Mouse (Mus musculus): Measurements from ENCODE around the gene Dmrtc1a. TPM values are rescaled to one million over a fixed set of nuclear protein-coding genes. Genes with fewer than 3 reads are reported as not detected.
"Not testable (repeated sequence)": the region's sequence is repeated elsewhere in the genome, so short reads cannot be mapped to it uniquely, and the experiment has no call there.

Gene Dmrtc1a
- 0.31 and 0.81 TPM in 2 replicates for polyA plus RNA-seq (2014; fragmentation: Nextera tagmentation; extraction: Ambion mirVana)

DNA sequence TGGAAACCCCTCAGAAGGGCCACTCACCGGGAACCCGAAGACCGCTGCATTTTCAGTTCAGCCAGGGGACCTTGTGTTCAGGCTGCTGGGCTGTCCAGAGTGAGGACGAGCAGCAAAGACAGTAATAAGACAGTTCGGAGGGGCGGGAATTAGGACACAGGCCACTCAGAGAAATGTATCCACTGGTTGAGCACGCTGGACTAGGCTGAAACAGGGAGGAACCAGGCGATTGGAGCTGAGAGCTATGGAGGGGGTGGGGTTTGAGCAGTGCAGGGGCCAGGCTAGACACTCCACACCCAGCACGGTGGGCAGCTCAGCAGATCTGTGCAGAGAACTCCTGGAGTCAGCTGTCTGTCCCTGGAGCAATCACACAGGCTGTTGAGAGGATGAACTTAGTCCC is at the start of gene Dmrtc1a, which contains the start of gene 1700011M02Rik:
Gene Dmrtc1a (minus strand): TSS at position 101 of the 400 bp plus-strand sequence.
Gene 1700011M02Rik (plus strand): TSS at position 319 of the 400 bp plus-strand sequence.
- WGBS: 80% methylated on average over 6 of the region's 9 CpGs

DNA sequence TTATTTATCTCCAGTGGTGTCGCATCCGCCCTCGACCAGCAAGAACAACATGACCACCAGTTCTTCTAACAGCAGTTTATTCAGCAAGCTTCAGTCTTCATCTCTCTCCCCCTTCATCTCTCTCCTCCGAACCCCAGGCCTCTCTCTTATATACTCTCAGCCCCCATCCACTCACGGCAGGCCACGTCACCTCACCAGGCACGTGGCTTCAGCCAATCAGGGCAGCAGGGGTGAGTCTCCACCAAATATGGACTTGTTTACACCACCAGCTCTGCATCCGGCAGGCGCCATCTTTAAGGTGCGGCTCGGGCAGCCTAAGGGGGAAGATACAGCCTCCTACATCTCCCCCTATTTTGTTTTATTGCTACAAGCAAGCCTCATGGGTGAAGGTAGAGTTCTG is 41.6 kb upstream of the Dmrtc1a start:
- not testable (repeated sequence) for H3K9me3 ChIP-seq (ENCODE audit: control insufficient read depth, low read length); H3K4me2 ChIP-seq (ENCODE audit: low read depth); H3K36me3 ChIP-seq (ENCODE audit: control insufficient read depth, insufficient read depth, low read length); ATAC-seq (ENCODE audit: insufficient read depth, low FRiP score, low TSS enrichment); H3K9ac ChIP-seq (ENCODE audit: low read length); H3K27me3 ChIP-seq (ENCODE audit: control insufficient read depth, insufficient read depth, low read length); H3K27ac ChIP-seq (ENCODE audit: low read depth, low read length); H3K4me3 ChIP-seq (ENCODE audit: low read depth, low read length); H3K4me1 ChIP-seq (ENCODE audit: control insufficient read depth, insufficient read depth, low read length); DNase-seq (ENCODE audit: low spot score)
- 89% methylated on average over 11 of the region's 11 CpGs for WGBS

More for the DNA sequence above, at the start of gene Dmrtc1a, which contains the start of gene 1700011M02Rik:
- H3K9me3 ChIP-seq (ENCODE audit: control insufficient read depth, low read length); H3K27me3 ChIP-seq (ENCODE audit: control insufficient read depth, insufficient read depth, low read length); H3K4me3 ChIP-seq (ENCODE audit: low read depth, low read length); H3K9ac ChIP-seq (ENCODE audit: low read length); H3K36me3 ChIP-seq (ENCODE audit: control insufficient read depth, insufficient read depth, low read length); H3K27ac ChIP-seq (ENCODE audit: low read depth, low read length); ATAC-seq (ENCODE audit: insufficient read depth, low FRiP score, low TSS enrichment); DNase-seq (ENCODE audit: low spot score); H3K4me2 ChIP-seq (ENCODE audit: low read depth); H3K4me1 ChIP-seq (ENCODE audit: control insufficient read depth, insufficient read depth, low read length): not testable (repeated sequence)

DNA sequence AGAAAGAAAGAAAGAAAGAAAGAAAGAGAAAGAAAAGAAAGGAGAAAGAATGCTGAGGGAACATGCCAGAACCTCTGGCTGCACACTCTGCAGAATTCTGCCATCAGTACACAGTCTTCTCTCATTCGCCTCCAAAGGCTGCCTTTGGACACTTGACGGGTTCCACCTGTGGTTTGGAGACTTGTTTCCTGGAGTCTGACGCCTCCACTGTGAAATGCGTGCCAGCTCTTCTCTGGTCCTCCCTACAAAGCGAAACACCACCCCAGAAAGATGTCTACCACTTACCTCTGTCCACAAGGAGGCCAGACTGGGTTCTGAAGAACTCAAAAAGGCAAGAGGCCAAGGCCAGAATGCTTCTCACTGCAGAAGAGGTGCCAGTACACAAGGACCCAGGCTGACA is 28.3 kb upstream of the Dmrtc1a start:
- H3K4me1 ChIP-seq (ENCODE audit: control insufficient read depth, insufficient read depth, low read length): no peaks in the 10 kb centered on the region
- 86% methylated on average over 5 of the region's 5 CpGs for WGBS
- H3K9me3 ChIP-seq (ENCODE audit: control insufficient read depth, low read length): no peaks in the 10 kb centered on the region
- DNase-seq (ENCODE audit: low spot score): no peak
- peaks cover 6% of the 10 kb centered on the region; the same call in 1 of the 2 replicates for H3K27me3 ChIP-seq (ENCODE audit: control insufficient read depth, insufficient read depth, low read length)
- no peak overlapping the region for H3K4me2 ChIP-seq (ENCODE audit: low read depth)
- ATAC-seq (ENCODE audit: insufficient read depth, low FRiP score, low TSS enrichment): no peak
- H3K4me3 ChIP-seq (ENCODE audit: low read depth, low read length): no peak overlapping the region
- H3K27ac ChIP-seq (ENCODE audit: low read depth, low read length): no peak overlapping the region
- no peaks in the 10 kb centered on the region for H3K36me3 ChIP-seq (ENCODE audit: control insufficient read depth, insufficient read depth, low read length)
- H3K9ac ChIP-seq (ENCODE audit: low read length): no peak overlapping the region

- Histone ChIP-seq H3K27ac (ENCODE audit: low read depth, low read length) (no peak overlapping the region), H3K9me3 (ENCODE audit: control insufficient read depth, low read length) (no peaks in the 10 kb centered on the region), H3K4me2 (ENCODE audit: low read depth) (peak overlapping the region; percentile 43), H3K4me3 (ENCODE audit: low read depth, low read length) (no peak overlapping the region; the same call in 1 of the 2 replicates), H3K4me1 (ENCODE audit: control insufficient read depth, insufficient read depth, low read length) (no peaks in the 10 kb centered on the region), H3K9ac (ENCODE audit: low read length) (no peak overlapping the region), H3K36me3 (ENCODE audit: control insufficient read depth, insufficient read depth, low read length) (no peaks in the 10 kb centered on the region), H3K27me3 (ENCODE audit: control insufficient read depth, insufficient read depth, low read length) (peaks cover 6% of the 10 kb centered on the region; the same call in 1 of the 2 replicates)
- peak; percentile 29; the same call in 1 of the 2 replicates for ATAC-seq (ENCODE audit: insufficient read depth, low FRiP score, low TSS enrichment)
- DNase-seq (ENCODE audit: low spot score): peak; percentile 9
- WGBS: 61% methylated on average over 7 of the region's 8 CpGs
These were observed 25.9 kb upstream of the Dmrtc1a start for GRCm38 (mm10) chrX:102934395-102934764.

DNA sequence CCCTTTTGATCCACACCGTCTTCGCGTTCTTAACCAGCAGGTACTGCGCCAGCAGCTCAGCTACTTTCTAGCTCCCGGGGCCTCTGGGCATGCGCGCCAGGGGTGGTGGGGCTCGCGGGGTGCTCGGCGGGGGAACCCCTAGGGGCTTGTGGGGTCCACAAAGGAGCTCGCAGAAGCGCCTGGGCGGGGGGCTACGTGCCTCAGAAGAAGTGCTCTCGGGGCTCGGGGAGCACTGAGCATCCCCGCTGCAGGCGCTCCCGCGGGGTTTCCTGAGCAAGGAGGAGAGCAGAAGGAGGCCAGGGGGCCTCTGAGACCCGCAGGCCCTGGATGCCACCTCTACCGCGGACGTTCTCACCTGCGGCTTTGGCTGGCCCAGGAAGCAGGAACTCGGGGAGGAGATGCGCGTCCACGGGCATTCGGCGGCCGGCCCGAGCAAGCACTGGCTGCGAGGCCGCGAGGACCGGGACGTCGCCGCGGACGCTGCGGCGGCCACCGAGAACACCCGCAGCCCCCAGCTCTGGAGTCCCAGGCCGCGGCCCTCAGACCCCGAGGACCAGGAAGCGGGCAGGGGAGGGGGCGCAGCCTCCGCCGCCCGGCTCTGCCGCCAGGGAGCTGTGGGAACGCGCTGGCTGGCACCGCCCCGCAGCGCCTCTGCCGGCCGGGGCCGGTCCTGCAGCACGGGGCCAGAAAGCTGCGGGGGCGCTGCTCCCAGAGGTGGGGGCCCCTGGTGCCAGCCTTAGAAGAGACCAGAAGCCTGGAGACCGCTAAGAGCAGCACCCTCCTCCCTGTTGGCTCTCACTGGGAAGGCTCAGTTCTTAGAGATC is 25.3 kb upstream of the Dmrtc1a start:
- Histone ChIP-seq H3K9me3 (ENCODE audit: control insufficient read depth, low read length) (no peaks in the 10 kb centered on the region), H3K4me1 (ENCODE audit: control insufficient read depth, insufficient read depth, low read length) (no peaks in the 10 kb centered on the region), H3K27ac (ENCODE audit: low read depth, low read length) (no peak overlapping the region), H3K36me3 (ENCODE audit: control insufficient read depth, insufficient read depth, low read length) (no peaks in the 10 kb centered on the region), H3K4me2 (ENCODE audit: low read depth) (peak overlapping the region; percentile 43), H3K9ac (ENCODE audit: low read length) (peak overlapping the region; percentile 53), H3K4me3 (ENCODE audit: low read depth, low read length) (peak overlapping the region; percentile 54), H3K27me3 (ENCODE audit: control insufficient read depth, insufficient read depth, low read length) (peaks cover 6% of the 10 kb centered on the region; the same call in 1 of the 2 replicates)
- ATAC-seq (ENCODE audit: insufficient read depth, low FRiP score, low TSS enrichment) (peak; percentile 83), DNase-seq (ENCODE audit: low spot score) (peak; percentile 76)
- WGBS: 20% methylated on average over 42 of the region's 68 CpGs

DNA sequence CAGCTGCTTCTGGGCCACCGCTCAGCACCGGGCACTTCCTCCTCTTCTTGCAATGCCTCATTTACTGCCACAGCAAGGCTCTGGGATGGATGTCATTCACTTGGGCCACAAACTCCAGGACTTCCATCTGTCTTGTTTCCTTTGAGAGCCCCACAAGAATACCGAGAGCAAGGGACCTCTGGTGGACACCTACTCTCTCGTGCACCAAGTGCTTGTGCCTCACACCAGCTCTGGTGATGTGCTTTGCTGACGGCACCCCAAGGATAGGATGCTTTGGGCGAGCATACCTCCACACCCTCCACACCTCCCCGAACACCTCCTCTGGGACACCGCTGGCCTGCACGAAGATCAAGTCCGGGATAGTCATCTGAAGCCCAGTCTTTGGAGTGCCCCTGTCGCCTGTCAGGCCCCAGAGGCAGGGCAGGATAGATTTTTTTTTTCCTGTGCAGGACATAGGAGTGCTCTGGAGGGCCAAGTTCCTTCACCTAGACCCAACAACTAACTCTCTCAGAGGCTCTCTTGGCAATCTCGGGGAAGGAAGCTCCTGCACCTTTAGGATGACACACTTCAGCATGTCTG is 24.6 kb upstream of the Dmrtc1a start:
- peaks cover 6% of the 10 kb centered on the region; the same call in 1 of the 2 replicates for H3K27me3 ChIP-seq (ENCODE audit: control insufficient read depth, insufficient read depth, low read length)
- peak overlapping the region; percentile 53 for H3K9ac ChIP-seq (ENCODE audit: low read length)
- WGBS: 48% methylated on average over 12 of the region's 12 CpGs
- H3K9me3 ChIP-seq (ENCODE audit: control insufficient read depth, low read length): no peaks in the 10 kb centered on the region
- no peaks in the 10 kb centered on the region for H3K36me3 ChIP-seq (ENCODE audit: control insufficient read depth, insufficient read depth, low read length)
- ATAC-seq (ENCODE audit: insufficient read depth, low FRiP score, low TSS enrichment): no peak
- no peak overlapping the region for H3K27ac ChIP-seq (ENCODE audit: low read depth, low read length)
- no peak for DNase-seq (ENCODE audit: low spot score)
- H3K4me2 ChIP-seq (ENCODE audit: low read depth): peak overlapping the region; percentile 43
- H3K4me1 ChIP-seq (ENCODE audit: control insufficient read depth, insufficient read depth, low read length): no peaks in the 10 kb centered on the region
- peak overlapping the region; percentile 54 for H3K4me3 ChIP-seq (ENCODE audit: low read depth, low read length)

DNA sequence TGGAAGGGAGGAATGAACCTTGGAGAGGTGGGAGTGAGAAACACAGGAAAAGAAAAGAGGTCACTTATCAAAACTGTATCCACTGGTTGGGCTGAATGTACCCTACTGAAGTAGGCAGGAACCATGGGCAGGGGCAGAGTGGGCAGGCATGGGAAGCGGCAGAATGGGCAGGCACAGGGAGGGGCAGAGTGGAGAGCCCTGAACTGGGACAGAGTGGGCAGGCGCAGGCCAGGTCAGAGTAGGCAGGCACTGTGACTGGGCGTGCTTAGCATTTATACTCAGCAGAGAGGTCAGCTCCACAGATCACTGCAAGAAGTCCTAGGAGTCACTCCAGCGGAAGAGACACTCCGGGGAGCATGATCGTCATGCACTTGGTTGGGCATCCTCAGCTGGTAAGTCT is 19.6 kb upstream of the Dmrtc1a start, which contains the start of gene 1700018G05Rik:
Gene 1700018G05Rik (plus strand): TSS at position 301 of the 400 bp plus-strand sequence.
- ATAC-seq (ENCODE audit: insufficient read depth, low FRiP score, low TSS enrichment); H3K27me3 ChIP-seq (ENCODE audit: control insufficient read depth, insufficient read depth, low read length); H3K4me1 ChIP-seq (ENCODE audit: control insufficient read depth, insufficient read depth, low read length); H3K27ac ChIP-seq (ENCODE audit: low read depth, low read length); H3K36me3 ChIP-seq (ENCODE audit: control insufficient read depth, insufficient read depth, low read length); H3K4me3 ChIP-seq (ENCODE audit: low read depth, low read length); DNase-seq (ENCODE audit: low spot score); H3K9me3 ChIP-seq (ENCODE audit: control insufficient read depth, low read length); H3K9ac ChIP-seq (ENCODE audit: low read length); H3K4me2 ChIP-seq (ENCODE audit: low read depth): not testable (repeated sequence)
- WGBS: 83% methylated on average over 4 of the region's 6 CpGs

DNA sequence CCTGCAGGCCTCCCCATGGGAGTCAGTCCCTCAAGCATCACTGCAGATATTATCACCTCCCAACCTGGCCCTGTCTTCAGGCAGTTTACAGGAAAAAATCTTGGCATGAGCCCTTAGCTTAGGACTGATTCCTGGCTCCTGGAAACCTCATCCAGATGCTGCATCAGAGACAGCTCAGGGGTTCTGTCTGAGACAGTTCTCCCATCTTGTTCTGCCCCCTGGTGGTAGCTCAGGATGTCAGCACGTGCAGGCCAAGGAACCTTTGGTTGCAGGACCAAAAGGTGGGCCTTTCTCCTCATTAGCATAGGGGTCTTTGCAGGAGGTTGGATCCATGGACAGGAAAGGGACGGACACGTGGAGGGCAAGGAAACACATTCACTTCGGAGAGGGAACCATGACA is 18.2 kb upstream of the Dmrtc1a start:
- DNase-seq (ENCODE audit: low spot score): peak; percentile 13
- H3K4me1 ChIP-seq (ENCODE audit: control insufficient read depth, insufficient read depth, low read length); H3K27ac ChIP-seq (ENCODE audit: low read depth, low read length); H3K36me3 ChIP-seq (ENCODE audit: control insufficient read depth, insufficient read depth, low read length); H3K27me3 ChIP-seq (ENCODE audit: control insufficient read depth, insufficient read depth, low read length); H3K9me3 ChIP-seq (ENCODE audit: control insufficient read depth, low read length); H3K4me2 ChIP-seq (ENCODE audit: low read depth); H3K4me3 ChIP-seq (ENCODE audit: low read depth, low read length); H3K9ac ChIP-seq (ENCODE audit: low read length); ATAC-seq (ENCODE audit: insufficient read depth, low FRiP score, low TSS enrichment): not testable (repeated sequence)
- WGBS: 23% methylated on average over 4 of the region's 4 CpGs
